Mouse (Mus musculus): ENCODE data around the gene Chuk.

Chuk gene

DNA sequence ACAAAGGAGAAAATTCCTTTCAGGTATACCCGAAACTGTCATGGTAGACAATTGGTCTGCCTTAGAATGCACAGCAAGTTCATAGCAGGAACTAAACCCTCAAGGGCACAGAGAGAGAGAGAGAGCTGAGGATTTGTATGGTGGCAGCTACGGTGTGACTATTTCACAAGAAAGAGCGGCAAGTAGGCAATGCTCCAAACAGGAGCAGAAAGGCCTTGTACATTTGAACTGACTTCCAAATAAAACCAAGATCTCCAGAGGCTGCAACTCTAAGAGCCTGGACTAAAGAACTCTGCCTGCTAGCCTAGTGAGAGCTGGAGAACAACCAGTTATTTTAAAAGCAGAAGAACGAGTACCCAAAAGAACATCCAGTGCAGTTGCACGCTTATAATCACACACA is 65.2 kb downstream of the Chuk start:
- DNase-seq (ENCODE audit: low spot score in 2 of 2) = no peak

- DNase-seq (ENCODE audit: low spot score in 2 of 2) = no peak
Measured at GRCm38 (mm10) chr19:44033396-44033795, 73.9 kb downstream of the Chuk start.

DNA sequence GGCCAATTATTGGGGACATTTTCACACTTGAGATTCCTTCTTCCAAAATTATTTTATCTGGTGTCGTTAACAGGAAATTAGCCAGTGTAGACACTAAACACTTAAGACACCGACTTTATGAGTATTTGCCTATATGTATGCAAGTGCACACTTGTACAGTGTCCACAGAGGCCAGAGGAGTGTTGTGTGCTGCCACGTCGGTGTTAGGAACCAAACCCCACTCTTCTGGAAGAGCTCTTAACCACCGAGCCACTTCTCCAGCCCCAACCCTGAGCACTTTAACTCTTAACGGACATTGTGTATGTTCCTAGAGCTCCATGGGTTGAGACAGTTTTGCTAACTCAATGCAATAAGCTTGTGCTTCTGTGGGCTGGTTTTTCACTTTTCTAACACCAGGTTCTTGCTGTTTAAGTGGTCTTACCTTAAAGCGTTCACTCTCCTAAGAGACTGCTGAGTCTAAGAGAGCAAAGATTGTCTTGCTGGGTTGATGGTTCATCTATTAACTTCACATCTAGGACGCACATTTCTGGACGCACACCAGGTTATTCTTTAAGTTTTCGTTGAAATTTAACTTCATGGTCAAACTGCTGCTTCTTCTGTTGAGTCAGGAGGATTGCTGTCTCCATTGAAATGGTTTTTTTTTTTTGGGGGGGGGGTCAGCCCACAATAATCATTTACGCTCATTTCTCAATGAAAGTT is 75.1 kb downstream of the Chuk start:
- DNase-seq (ENCODE audit: low spot score in 2 of 2) = no peak

DNA sequence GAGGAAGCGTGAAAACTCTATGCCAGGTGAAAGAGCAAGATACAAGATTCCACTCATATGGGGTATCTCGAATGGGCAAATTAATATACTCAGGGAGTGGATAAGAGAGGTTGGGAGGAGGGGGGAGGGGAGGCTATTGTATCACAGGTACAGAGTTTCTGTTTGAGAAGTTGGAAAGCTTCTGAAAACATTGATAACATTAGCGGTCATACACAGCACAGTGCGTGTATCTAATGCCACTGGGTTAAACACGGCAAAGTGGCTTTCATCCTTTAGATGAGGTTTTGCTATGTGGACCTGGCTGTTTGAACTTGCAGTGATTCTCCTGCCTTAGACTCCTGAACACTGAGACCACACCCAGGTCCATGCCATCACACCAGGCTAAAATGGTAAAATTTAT is 77.3 kb downstream of the Chuk start:
- DNase-seq (ENCODE audit: low spot score in 2 of 2) = no peak

GRCm38 (mm10) chr19:44028972-44029371 is 78.3 kb downstream of the Chuk start, which contains the start of gene Cyp2c23:
Cyp2c23 (minus strand) TSS chr19:44029208.
- DNase-seq (ENCODE audit: low spot score in 2 of 2) = no peak

GRCm38 (mm10) chr19:44026956-44027530 is 80.2 kb downstream of the Chuk start:
- no peak for DNase-seq (ENCODE audit: low spot score in 2 of 2)

- DNase-seq (ENCODE audit: low spot score in 2 of 2) = no peak
Measured at GRCm38 (mm10) chr19:44024921-44025585, 82.2 kb downstream of the Chuk start.
